Mouse (Mus musculus) spleen, adult 2 months (tissue): ENCODE measurements around the gene Pax5.

Source experiments
- CTCF ChIP-seq: fragments of 200-500 bp; IDR thresholded peaks from 2 replicates; pipeline ENCODE4 v1.5.1; 2011; ENCODE audit warnings: mild to moderate bottlenecking, inconsistent platforms; ENCODE audit not compliant: insufficient read depth, insufficient read length, insufficient replicate concordance; ENCODE audit errors: extremely low read depth
- POLR2A ChIP-seq: fragments of 200-500 bp; IDR thresholded peaks from 2 replicates; pipeline ENCODE4 v1.6.1; 2011; ENCODE audit warnings: low read depth, low read length, inconsistent platforms

- no peak for TF ChIP-seq POLR2A
- no peak for TF ChIP-seq CTCF
Observed at GRCm38 (mm10) chr4:44482851-44483250, 227.4 kb downstream of the Pax5 start.
